Mouse (Mus musculus) stomach, embryonic 14.5 days (tissue): ENCODE data around the gene Elmo2. TPM values are rescaled to one million over a fixed set of nuclear protein-coding genes. Genes with fewer than 3 reads are reported as not detected.

Source experiments
- ATAC-seq: fragments of 200-750 bp; cut with Nextera tagmentation; 2 replicates; pipeline ENCODE4 v1.8.0; 2017; ENCODE audit warnings: low read depth, moderate TSS enrichment; ENCODE audit not compliant: insufficient number of reproducible peaks, insufficient read depth, low FRiP score
- H3K27ac ChIP-seq: fragments of 300-500 bp; sonication (generic); 2 replicates; pipeline ENCODE4 v1.5.1; 2014; ENCODE audit warnings: mild to moderate bottlenecking, low read length, moderate library complexity, mixed read lengths
- H3K27me3 ChIP-seq: fragments of 300-500 bp; sonication (generic); 2 replicates; pipeline ENCODE4 v1.6.1; 2014; ENCODE audit warnings: low read length, control low read depth, mixed read lengths; ENCODE audit not compliant: control insufficient read depth, insufficient read depth
- H3K36me3 ChIP-seq: fragments of 300-500 bp; sonication (generic); 2 replicates; pipeline ENCODE4 v1.6.1; 2014; ENCODE audit warnings: mild to moderate bottlenecking, control low read depth, low read length, moderate library complexity, mixed read lengths; ENCODE audit not compliant: control insufficient read depth, insufficient read depth
- H3K4me1 ChIP-seq: fragments of 300-500 bp; sonication (generic); 2 replicates; pipeline ENCODE4 v1.6.1; 2014; ENCODE audit warnings: low read length, control low read depth, mixed read lengths; ENCODE audit not compliant: control insufficient read depth, insufficient read depth
- H3K4me2 ChIP-seq: fragments of 300-500 bp; sonication (generic); replicated peaks from 2 replicates; pipeline ENCODE4 v1.6.1; 2014; ENCODE audit warnings: low read depth, low read length, control low read depth
- H3K4me3 ChIP-seq: fragments of 300-500 bp; sonication (generic); 2 replicates; pipeline ENCODE4 v1.5.1; 2014; ENCODE audit warnings: low read depth, low read length, control low read depth
- H3K9ac ChIP-seq: fragments of 300-500 bp; sonication (generic); replicated peaks from 2 replicates; pipeline ENCODE4 v1.6.1; 2014; ENCODE audit warnings: low read depth, mild to moderate bottlenecking, control low read depth, low read length, moderate library complexity, mixed read lengths
- H3K9me3 ChIP-seq: fragments of 300-500 bp; sonication (generic); 2 replicates; pipeline ENCODE4 v1.6.1; 2016; ENCODE audit warnings: low read depth, low read length, control low read depth; ENCODE audit not compliant: control insufficient read depth
- WGBS: fragments of 180-500 bp; shearing (Covaris S2); extraction: QIAGEN DNeasy Blood & Tissue Kit; methylation state at CpG from one replicate; pipeline ENCODE4 v1.1.7; 2014; 5-methylcytosine and 5-hydroxymethylcytosine counted together
- polyA plus RNA-seq: library from polyadenylated mRNA; unstranded; fragments of >200 nt; fragmentation: Nextera tagmentation; extraction: Ambion mirVana; gene quantifications from 2 replicates; pipeline ENCODE4 v1.2.1, GENCODE M21; 2014

The Elmo2 gene
- 66.4 and 77.8 TPM in 2 replicates for polyA plus RNA-seq

DNA sequence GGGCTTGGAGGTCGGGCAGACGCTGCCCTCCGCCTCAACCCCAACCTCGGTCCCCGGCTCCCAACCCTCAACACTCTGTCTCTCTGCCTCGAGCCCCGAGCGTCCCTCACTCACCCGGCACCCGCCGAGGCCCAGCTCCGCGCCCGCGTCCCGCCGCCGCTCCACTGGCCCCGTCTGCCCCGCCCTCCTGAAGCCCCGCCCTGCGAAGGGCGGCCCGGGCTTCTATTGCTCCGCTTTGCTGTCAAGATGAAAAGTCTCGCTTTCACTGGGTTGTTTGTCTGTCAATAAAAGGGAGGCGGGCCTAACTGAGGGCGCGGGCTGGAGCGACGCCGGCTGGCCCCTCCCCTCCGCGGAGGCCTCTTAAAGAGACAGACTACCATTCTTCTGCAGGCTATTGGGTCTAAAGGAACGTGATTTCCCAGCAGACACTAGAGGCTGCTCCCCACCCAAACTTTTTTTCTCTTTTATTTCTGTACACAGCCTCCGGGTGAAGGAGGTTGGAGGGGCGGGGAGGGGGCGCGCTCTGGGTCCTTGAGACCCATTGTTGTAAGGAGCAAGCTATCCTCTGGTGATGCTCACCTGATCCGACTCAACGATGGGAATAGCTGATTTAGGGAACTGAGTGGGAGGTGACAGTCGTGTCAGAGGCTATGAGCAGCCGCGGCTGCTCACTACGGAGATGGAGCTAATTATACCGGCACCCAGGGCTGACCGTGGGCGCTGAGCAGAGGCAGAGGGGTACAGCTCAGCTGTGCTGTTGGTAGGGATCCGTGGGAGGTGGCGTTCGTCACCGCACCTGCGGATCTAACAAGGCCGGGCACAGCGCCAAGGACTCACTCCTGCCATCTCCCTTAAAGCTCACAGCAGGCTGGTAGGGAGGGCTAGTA is at the start of gene Elmo2:
TSS of gene Elmo2 (minus strand) at position 176 of the 887 bp plus-strand sequence.
- Histone ChIP-seq H3K27ac (peak within 1 kb of the TSS; percentile 44; the same call in 1 of the 2 replicates), H3K9me3 (no peaks in the 10 kb centered on the region), H3K4me1 (peaks cover 27% of the 10 kb centered on the region), H3K9ac (peak within 1 kb of the TSS; percentile 88), H3K4me2 (peak within 1 kb of the TSS; percentile 89), H3K27me3 (no peaks in the 10 kb centered on the region), H3K4me3 (peak within 1 kb of the TSS; percentile 97), H3K36me3 (no peaks in the 10 kb centered on the region)
- under 1% methylated on average over 55 of the region's 55 CpGs for WGBS
- ATAC-seq: peak; percentile 98

DNA sequence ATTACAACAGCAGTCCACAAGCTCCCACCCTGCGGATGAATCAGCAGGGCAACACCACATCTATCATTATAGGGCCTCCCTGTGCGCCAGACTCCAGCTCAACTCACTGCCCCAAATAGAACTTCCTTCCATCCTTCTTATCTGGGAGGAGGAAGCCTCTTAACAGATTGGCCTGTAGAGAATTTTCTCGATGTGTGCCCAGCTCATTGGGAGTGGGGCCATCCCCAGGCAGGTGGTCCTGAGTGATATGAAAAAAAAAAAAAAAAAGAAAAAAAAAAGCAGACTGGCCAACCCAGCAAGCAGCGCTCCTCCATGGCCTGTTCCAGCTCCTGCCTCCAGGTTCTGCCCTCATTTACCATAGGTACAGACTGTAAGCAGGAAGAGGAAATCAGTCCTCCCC is 49.7 kb upstream of the Elmo2 start:
- H3K4me1 ChIP-seq: no peaks in the 10 kb centered on the region
- H3K4me2 ChIP-seq: no peak overlapping the region
- H3K36me3 ChIP-seq: peaks cover 45% of the 10 kb centered on the region
- no peak for ATAC-seq
- no peaks in the 10 kb centered on the region for H3K27me3 ChIP-seq
- H3K27ac ChIP-seq: no peak overlapping the region
- 71% methylated on average over 4 of the region's 4 CpGs for WGBS
- H3K4me3 ChIP-seq: no peak overlapping the region
- no peak overlapping the region for H3K9ac ChIP-seq
- no peaks in the 10 kb centered on the region; the same call in 1 of the 2 replicates for H3K9me3 ChIP-seq

DNA sequence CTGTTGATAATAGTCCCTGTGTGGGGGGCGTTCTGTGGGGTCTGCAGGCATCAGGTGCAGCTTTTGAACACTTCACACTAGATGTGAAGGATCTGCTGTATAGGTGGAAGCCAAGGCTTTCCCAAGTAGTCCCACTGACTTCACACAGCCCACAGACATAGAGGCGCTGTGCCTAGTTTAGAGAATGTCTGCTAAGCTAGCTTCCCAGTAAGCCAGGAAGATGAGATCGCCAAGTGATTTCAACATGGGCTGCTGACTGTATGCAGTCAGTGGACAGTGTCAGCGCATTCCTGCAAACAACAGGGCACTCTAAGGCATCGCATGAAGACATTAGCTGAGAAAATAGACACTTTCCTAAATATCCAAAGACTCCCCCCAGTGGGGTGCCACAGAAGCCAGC is 49.2 kb upstream of the Elmo2 start:
- ATAC-seq: no peak
- H3K27me3 ChIP-seq: no peaks in the 10 kb centered on the region
- H3K9ac ChIP-seq: no peak overlapping the region
- H3K4me2 ChIP-seq: no peak overlapping the region
- no peaks in the 10 kb centered on the region for H3K4me1 ChIP-seq
- H3K27ac ChIP-seq: no peak overlapping the region
- peaks cover 40% of the 10 kb centered on the region for H3K36me3 ChIP-seq
- H3K4me3 ChIP-seq: no peak overlapping the region
- no peaks in the 10 kb centered on the region; the same call in 1 of the 2 replicates for H3K9me3 ChIP-seq
- 92% methylated on average over 5 of the region's 5 CpGs for WGBS

DNA sequence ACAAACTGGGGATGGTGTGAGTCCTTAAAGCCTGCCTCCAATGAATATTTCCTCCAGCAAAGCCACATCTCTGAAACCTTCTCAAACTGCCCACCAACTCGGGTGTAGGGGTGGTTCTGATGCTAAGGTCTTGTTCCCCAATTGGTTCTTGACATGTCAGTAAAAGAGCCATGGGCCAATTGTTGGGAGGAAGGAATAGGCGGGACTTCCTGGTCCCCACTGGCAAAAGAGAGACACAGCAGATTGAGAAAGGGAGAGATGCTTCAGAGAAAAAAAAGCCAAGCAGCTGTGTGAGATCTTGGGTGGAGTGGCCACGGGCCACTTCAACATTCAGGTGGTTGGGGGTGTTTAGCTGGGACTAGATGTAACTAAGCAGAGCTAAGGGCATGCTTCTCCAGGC is 44.8 kb upstream of the Elmo2 start:
- Histone ChIP-seq H3K4me2 (no peak overlapping the region), H3K27ac (no peak overlapping the region), H3K9ac (no peak overlapping the region), H3K4me3 (no peak overlapping the region), H3K36me3 (0 out of 2 replicates have a peak, but pooled peaks cover 3% of the 10 kb centered on the region), H3K9me3 (no peaks in the 10 kb centered on the region), H3K27me3 (peaks cover 3% of the 10 kb centered on the region; the same call in 1 of the 2 replicates), H3K4me1 (0 out of 2 replicates have a peak, but pooled peaks cover 15% of the 10 kb centered on the region)
- 15% methylated on average over 3 of the region's 3 CpGs for WGBS
- ATAC-seq: no peak

DNA sequence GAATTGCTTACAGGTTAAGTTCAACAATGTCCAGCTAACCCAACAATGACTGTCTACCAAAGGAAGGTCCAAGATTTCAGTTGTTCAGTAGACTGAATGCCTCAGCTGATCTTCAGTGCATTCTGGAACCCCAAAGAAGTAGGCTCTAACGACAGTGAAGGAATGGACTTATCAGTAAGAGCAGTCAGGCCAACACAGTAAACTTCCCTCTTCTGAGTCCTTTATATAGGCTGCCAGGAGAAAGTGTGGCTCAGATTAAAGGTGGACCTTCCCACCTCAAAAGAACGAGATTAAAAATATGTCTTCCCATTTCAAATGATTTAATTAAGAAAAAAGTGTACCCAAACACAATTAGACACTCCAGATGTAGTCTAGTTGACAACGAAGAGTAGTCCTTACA is 44.1 kb upstream of the Elmo2 start:
- no peaks in the 10 kb centered on the region for H3K9me3 ChIP-seq
- H3K4me1 ChIP-seq: 0 out of 2 replicates have a peak, but pooled peaks cover 15% of the 10 kb centered on the region
- no peak overlapping the region for H3K9ac ChIP-seq
- no peak overlapping the region for H3K4me3 ChIP-seq
- H3K27me3 ChIP-seq: peaks cover 3% of the 10 kb centered on the region; the same call in 1 of the 2 replicates
- no peak for ATAC-seq
- H3K36me3 ChIP-seq: 0 out of 2 replicates have a peak, but pooled peaks cover 3% of the 10 kb centered on the region
- no peak overlapping the region for H3K4me2 ChIP-seq
- WGBS: 73% methylated on average over 3 of the region's 3 CpGs
- H3K27ac ChIP-seq: no peak overlapping the region

- H3K9ac ChIP-seq: no peak within 1 kb of the TSS
- H3K4me2 ChIP-seq: peak within 1 kb of the TSS; percentile 39
- H3K9me3 ChIP-seq: no peaks in the 10 kb centered on the region
- H3K4me1 ChIP-seq: 0 out of 2 replicates have a peak, but pooled peaks cover 15% of the 10 kb centered on the region
- H3K4me3 ChIP-seq: peak within 1 kb of the TSS; percentile 21
- no peaks in the 10 kb centered on the region for H3K36me3 ChIP-seq
- peaks cover 3% of the 10 kb centered on the region; the same call in 1 of the 2 replicates for H3K27me3 ChIP-seq
- under 1% methylated on average over 27 of the region's 27 CpGs for WGBS
- no peak within 1 kb of the TSS for H3K27ac ChIP-seq
- no peak for ATAC-seq
Observed at GRCm38 (mm10) chr2:165368496-165368895, 42.2 kb upstream of the Elmo2 start, which contains the start of gene Zfp663. Gene Zfp663, minus strand, starts transcription at chr2:165368729.

- no peak for ATAC-seq
- Histone ChIP-seq H3K27me3 (peaks cover 3% of the 10 kb centered on the region; the same call in 1 of the 2 replicates), H3K9ac (no peak overlapping the region), H3K4me1 (0 out of 2 replicates have a peak, but pooled peaks cover 15% of the 10 kb centered on the region), H3K9me3 (no peaks in the 10 kb centered on the region), H3K27ac (no peak overlapping the region), H3K36me3 (no peaks in the 10 kb centered on the region), H3K4me3 (peak overlapping the region; percentile 21), H3K4me2 (peak overlapping the region; percentile 39)
- WGBS: under 1% methylated on average over 13 of the region's 13 CpGs
Observed at GRCm38 (mm10) chr2:165367868-165368439, 41.7 kb upstream of the Elmo2 start.

- 6% methylated on average over 6 of the region's 8 CpGs for WGBS
- ATAC-seq: peak; percentile 72
- peaks cover 3% of the 10 kb centered on the region; the same call in 1 of the 2 replicates for H3K27me3 ChIP-seq
- H3K4me2 ChIP-seq: peak overlapping the region; percentile 39; the same call in 1 of the 2 replicates
- H3K4me3 ChIP-seq: no peak overlapping the region
- H3K9ac ChIP-seq: no peak overlapping the region
- H3K9me3 ChIP-seq: no peaks in the 10 kb centered on the region
- no peaks in the 10 kb centered on the region for H3K36me3 ChIP-seq
- 0 out of 2 replicates have a peak, but pooled peaks cover 15% of the 10 kb centered on the region for H3K4me1 ChIP-seq
- no peak overlapping the region for H3K27ac ChIP-seq
Observed at GRCm38 (mm10) chr2:165367047-165367520, 40.8 kb upstream of the Elmo2 start.
